Mouse (Mus musculus): ENCODE measurements around the gene Mmp14.

GRCm38 (mm10) chr14:54457907-54458569 lies 26.6 kb downstream of the Mmp14 start:
- TF ChIP-seq POLR2A (IDR thresholded peaks at IDR 0.05; ENCODE audit: borderline replicate concordance, extremely low read depth, insufficient read depth, insufficient read length, poor library complexity, severe bottlenecking) (no peak), CTCF (IDR thresholded peaks at IDR 0.05; ENCODE audit: borderline replicate concordance, extremely low read depth, insufficient read depth, insufficient read length) (no peak)

Data from brain, embryonic 14.5 days (tissue).